Mouse (Mus musculus): ENCODE data around the gene Olfr653.

- TF ChIP-seq CTCF (IDR thresholded peaks at IDR 0.05; ENCODE audit: low read depth) = no peak
- TF ChIP-seq EP300 (IDR thresholded peaks at IDR 0.05; ENCODE audit: low read depth) = no peak
These were observed 24.6 kb downstream of the Olfr653 start, which contains the start of gene Olfr655 for GRCm38 (mm10) chr7:104601679-104602078.

All from heart, postnatal 0 days (tissue).